Mouse (Mus musculus) intestine, embryonic 16.5 days (tissue): ENCODE measurements at regions not wholly inside any gene's neighbourhood (a gene's known extent, or its start where the extent isn't known, plus 50 kb on each side); places are given as distances from the start of the nearest gene placed in this dataset.
"Not testable (repeated sequence)": the region's sequence is repeated elsewhere in the genome, so short reads cannot be mapped to it uniquely, and the experiment has no call there.

Experiments
- ATAC-seq: fragments of 200-750 bp; cut with Nextera tagmentation; 2 replicates; pipeline ENCODE4 v1.8.0; 2017; ENCODE audit warnings: moderate TSS enrichment, moderate library complexity
- H3K27ac ChIP-seq: fragments of 300-500 bp; sonication (generic); 2 replicates; pipeline ENCODE4 v1.5.1; 2014; ENCODE audit warnings: mild to moderate bottlenecking, low read length
- H3K27me3 ChIP-seq: fragments of 300-500 bp; sonication (generic); replicated peaks from 2 replicates; pipeline ENCODE4 v1.6.1; 2014; ENCODE audit warnings: low read length, control low read depth, mixed read lengths; ENCODE audit not compliant: control insufficient read depth, insufficient read depth
- H3K36me3 ChIP-seq: fragments of 300-500 bp; sonication (generic); 2 replicates; pipeline ENCODE4 v1.6.1; 2014; ENCODE audit warnings: low read length, control low read depth; ENCODE audit not compliant: control insufficient read depth, insufficient read depth
- H3K4me1 ChIP-seq: fragments of 300-500 bp; sonication (generic); 2 replicates; pipeline ENCODE4 v1.6.1; 2014; ENCODE audit warnings: low read length, control low read depth, mixed read lengths; ENCODE audit not compliant: control insufficient read depth, insufficient read depth
- H3K4me2 ChIP-seq: fragments of 300-500 bp; sonication (generic); 2 replicates; pipeline ENCODE4 v1.6.1; 2014; ENCODE audit warnings: low read depth, low read length, control low read depth
- H3K4me3 ChIP-seq: fragments of 300-500 bp; sonication (generic); 2 replicates; pipeline ENCODE4 v1.5.1; 2014; ENCODE audit warnings: mild to moderate bottlenecking, low read length
- H3K9ac ChIP-seq: fragments of 300-500 bp; sonication (generic); 2 replicates; pipeline ENCODE4 v1.6.1; 2014; ENCODE audit warnings: low read depth, low read length
- H3K9me3 ChIP-seq: fragments of 300-500 bp; sonication (generic); 2 replicates; pipeline ENCODE4 v1.6.1; 2016; ENCODE audit warnings: low read length, control low read depth; ENCODE audit not compliant: control insufficient read depth
- WGBS: fragments of 180-500 bp; shearing (Covaris S2); extraction: QIAGEN DNeasy Blood & Tissue Kit; methylation state at CpG from one replicate; pipeline ENCODE4 v1.1.7; 2014; 5-methylcytosine and 5-hydroxymethylcytosine counted together

GRCm38 (mm10) chr8:71026424-71026890 is 120.7 kb downstream of the Map1s start:
- WGBS, result 4% methylated on average over 17 of the region's 17 CpGs
- H3K4me3 ChIP-seq, H3K4me1 ChIP-seq, H3K36me3 ChIP-seq, H3K27ac ChIP-seq, H3K27me3 ChIP-seq, H3K9ac ChIP-seq, H3K9me3 ChIP-seq: not testable (repeated sequence)
- ATAC-seq, result peak; percentile 86
- H3K4me2 ChIP-seq, result peak overlapping the region; percentile 35; the same call in 1 of the 2 replicates

- not testable (repeated sequence) for H3K36me3 ChIP-seq, H3K27ac ChIP-seq, H3K4me2 ChIP-seq, H3K27me3 ChIP-seq, H3K9me3 ChIP-seq, H3K9ac ChIP-seq, H3K4me3 ChIP-seq, ATAC-seq, H3K4me1 ChIP-seq
- WGBS, result 92% methylated on average over 2 of the region's 2 CpGs
These were observed 122.8 kb downstream of the Map1s start for GRCm38 (mm10) chr8:71028564-71028963.
